Mouse (Mus musculus) forebrain, embryonic 11.5 days (tissue): ENCODE measurements around the gene Syce1l. TPM values are rescaled to one million over a fixed set of nuclear protein-coding genes. Genes with fewer than 3 reads are reported as not detected.

Experiments used
- ATAC-seq: fragments of 200-750 bp; cut with Nextera tagmentation; replicated peaks from 2 replicates; pipeline ENCODE4 v1.8.0; 2017; ENCODE audit warnings: moderate TSS enrichment; ENCODE audit not compliant: low FRiP score
- DNase-seq: peaks from one replicate; pipeline ENCODE4 v3.0.0-alpha.2; 2017; ENCODE audit warnings: low spot score
- H3K27ac ChIP-seq: fragments of 300-500 bp; sonication (generic); 2 replicates; pipeline ENCODE4 v1.5.1; 2014; ENCODE audit warnings: low read depth, low read length
- H3K27me3 ChIP-seq: fragments of 300-500 bp; sonication (generic); 2 replicates; pipeline ENCODE4 v1.6.1; 2014; ENCODE audit warnings: mild to moderate bottlenecking, low read length, mixed read lengths; ENCODE audit not compliant: control insufficient read depth, insufficient read depth
- H3K36me3 ChIP-seq: fragments of 300-500 bp; sonication (generic); 2 replicates; pipeline ENCODE4 v1.6.1; 2014; ENCODE audit warnings: mild to moderate bottlenecking, low read length, moderate library complexity, mixed read lengths; ENCODE audit not compliant: control insufficient read depth, insufficient read depth
- H3K4me1 ChIP-seq: fragments of 300-500 bp; sonication (generic); replicated peaks from 2 replicates; pipeline ENCODE4 v1.6.1; 2014; ENCODE audit warnings: low read length, mixed read lengths; ENCODE audit not compliant: control insufficient read depth, insufficient read depth
- H3K4me2 ChIP-seq: fragments of 300-500 bp; sonication (generic); 2 replicates; pipeline ENCODE4 v1.6.1; 2014; ENCODE audit warnings: low read depth, mild to moderate bottlenecking, low read length, moderate library complexity, mixed read lengths; ENCODE audit not compliant: severe bottlenecking
- H3K4me3 ChIP-seq: fragments of 300-500 bp; sonication (generic); 2 replicates; pipeline ENCODE4 v1.5.1; 2014; ENCODE audit warnings: low read depth, low read length
- H3K9ac ChIP-seq: fragments of 300-500 bp; sonication (generic); 2 replicates; pipeline ENCODE4 v1.6.1; 2014; ENCODE audit warnings: low read length
- H3K9me3 ChIP-seq: fragments of 300-500 bp; sonication (generic); 2 replicates; pipeline ENCODE4 v1.6.1; 2016; ENCODE audit warnings: low read length, mixed read lengths; ENCODE audit not compliant: control insufficient read depth
- WGBS: fragments of 180-500 bp; shearing (Covaris S2); extraction: QIAGEN DNeasy Blood & Tissue Kit; methylation state at CpG from one replicate; pipeline ENCODE4 v1.1.7; 2014; 5-methylcytosine and 5-hydroxymethylcytosine counted together
- polyA plus RNA-seq: library from polyadenylated mRNA; unstranded; fragments of >200 nt; fragmentation: Nextera tagmentation; extraction: Ambion mirVana; gene quantifications from 2 replicates; pipeline ENCODE4 v1.2.1, GENCODE M21; 2014

The Syce1l gene
- polyA plus RNA-seq, 1 experiment from 2014 or later: not detected

DNA sequence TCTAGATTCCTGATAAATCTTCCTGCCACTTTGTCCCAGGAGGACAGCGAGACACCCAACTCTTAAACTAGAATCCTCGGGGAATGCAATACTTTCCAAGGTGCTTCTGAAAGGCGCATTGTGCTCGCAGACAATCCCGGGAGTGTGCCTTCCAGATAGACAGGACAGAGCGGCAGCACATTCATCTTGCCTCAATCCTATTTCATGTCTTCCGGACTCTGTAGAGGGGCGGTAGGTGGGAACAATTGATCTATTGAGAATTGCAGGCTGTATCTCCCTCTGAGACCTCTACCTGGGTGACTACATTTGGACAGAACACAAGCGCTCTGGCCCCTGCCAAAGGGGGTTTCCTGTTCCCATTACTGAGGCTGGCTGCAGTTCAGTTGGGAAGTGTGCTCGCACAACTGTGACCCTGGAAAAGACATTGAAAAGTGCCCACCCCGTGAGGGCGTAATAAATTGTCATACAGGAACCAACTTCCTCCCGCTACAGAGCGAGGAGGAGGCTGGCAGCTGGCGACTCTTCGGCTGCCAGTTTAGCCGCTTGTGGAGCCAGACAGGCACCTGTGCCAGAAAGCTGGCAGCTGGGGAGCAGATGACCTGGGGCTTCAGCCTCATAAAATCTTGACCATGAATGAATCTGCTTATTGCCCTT is 45.0 kb downstream of the Syce1l start:
- Histone ChIP-seq H3K27ac (no peak overlapping the region), H3K4me2 (no peak overlapping the region), H3K36me3 (no peaks in the 10 kb centered on the region), H3K9ac (no peak overlapping the region), H3K9me3 (no peaks in the 10 kb centered on the region), H3K4me3 (no peak overlapping the region), H3K4me1 (no peaks in the 10 kb centered on the region), H3K27me3 (no peaks in the 10 kb centered on the region)
- 79% methylated on average over 17 of the region's 17 CpGs for WGBS
- ATAC-seq (no peak), DNase-seq (no peak)

DNA sequence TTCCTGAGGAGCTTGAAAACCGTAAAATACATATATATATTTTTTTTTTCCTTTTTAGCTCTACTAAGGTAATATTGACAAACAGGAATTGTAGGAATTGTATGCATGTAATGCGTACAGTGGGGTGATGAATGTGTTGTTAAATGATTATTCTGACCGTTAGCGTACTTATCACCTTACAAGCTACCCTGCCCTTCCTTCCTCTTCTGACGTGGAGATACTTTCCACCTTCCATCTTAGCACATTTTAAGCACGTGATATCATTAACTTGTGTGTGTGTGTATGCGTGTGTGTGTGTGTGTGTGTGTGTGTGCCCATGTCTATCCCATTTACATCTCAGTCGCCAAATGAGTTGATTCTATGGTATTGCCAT is 45.5 kb downstream of the Syce1l start:
- no peak overlapping the region for H3K4me3 ChIP-seq
- no peak for DNase-seq
- no peak overlapping the region for H3K9ac ChIP-seq
- WGBS: 90% methylated on average over 8 of the region's 8 CpGs
- H3K9me3 ChIP-seq: no peaks in the 10 kb centered on the region
- no peak for ATAC-seq
- no peak overlapping the region for H3K27ac ChIP-seq
- H3K4me1 ChIP-seq: no peaks in the 10 kb centered on the region
- H3K4me2 ChIP-seq: no peak overlapping the region
- no peaks in the 10 kb centered on the region for H3K36me3 ChIP-seq
- H3K27me3 ChIP-seq: no peaks in the 10 kb centered on the region

DNA sequence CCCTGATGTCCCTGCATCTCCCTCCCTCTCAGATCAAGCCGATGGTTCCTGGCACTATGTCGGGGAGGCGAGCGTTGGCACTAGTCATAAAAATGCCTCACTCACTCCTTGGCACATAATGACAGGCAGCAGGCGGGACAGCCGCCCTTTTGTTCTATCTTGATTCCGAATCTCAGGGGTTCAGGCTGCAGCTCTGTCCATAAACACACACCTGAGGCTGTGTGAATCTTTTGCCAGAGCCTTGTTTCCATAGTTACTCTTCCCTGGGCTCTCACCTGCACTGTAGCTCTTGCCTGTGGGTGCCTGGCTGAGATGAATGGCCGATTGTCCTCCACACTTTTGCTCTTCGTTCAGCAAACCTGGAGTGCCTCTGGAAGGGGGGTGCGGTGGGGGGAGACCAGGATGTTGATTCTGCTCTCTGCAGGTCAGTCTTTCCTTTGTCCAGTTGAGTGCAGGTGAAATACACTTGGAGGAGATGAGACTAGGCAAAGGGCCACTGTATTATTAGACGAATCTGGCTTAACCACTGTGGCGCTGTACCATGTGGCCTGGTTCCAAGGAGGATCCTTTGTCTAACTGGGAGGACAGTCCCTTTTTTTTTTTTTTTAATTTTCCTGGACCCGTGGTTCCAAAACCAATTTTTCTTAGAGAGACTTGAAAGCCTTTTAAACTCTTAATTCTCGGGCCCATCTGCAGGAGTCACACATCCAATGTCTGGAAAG is 48.8 kb downstream of the Syce1l start:
- H3K9me3 ChIP-seq: no peaks in the 10 kb centered on the region
- H3K27ac ChIP-seq: no peak overlapping the region
- no peaks in the 10 kb centered on the region for H3K36me3 ChIP-seq
- DNase-seq: no peak
- 84% methylated on average over 14 of the region's 14 CpGs for WGBS
- no peak for ATAC-seq
- no peaks in the 10 kb centered on the region for H3K4me1 ChIP-seq
- no peak overlapping the region for H3K9ac ChIP-seq
- no peaks in the 10 kb centered on the region for H3K27me3 ChIP-seq
- H3K4me3 ChIP-seq: no peak overlapping the region
- no peak overlapping the region for H3K4me2 ChIP-seq

GRCm38 (mm10) chr8:113704968-113705367 is 62.0 kb downstream of the Syce1l start:
- Histone ChIP-seq H3K9me3 (no peaks in the 10 kb centered on the region), H3K9ac (no peak overlapping the region), H3K4me3 (no peak overlapping the region), H3K27me3 (no peaks in the 10 kb centered on the region), H3K36me3 (no peaks in the 10 kb centered on the region), H3K27ac (no peak overlapping the region), H3K4me2 (no peak overlapping the region), H3K4me1 (no peaks in the 10 kb centered on the region)
- ATAC-seq (peak; percentile 51; the same call in 1 of the 2 replicates), DNase-seq (no peak)
- 71% methylated on average over 7 of the region's 7 CpGs for WGBS

Other genes starting within 250 kb of the Syce1l start
- 14.3 and 14.4 TPM in 2 replicates for gene Mon1b, start 7.6 kb upstream of the Syce1l start, polyA plus RNA-seq
- 4.8 TPM in 2 replicates for gene Adamts18, start 205.5 kb downstream of the Syce1l start, polyA plus RNA-seq